Mouse (Mus musculus) gastrocnemius, adult 18-20 months (tissue): ENCODE measurements around the gene Dpp3. TPM values are rescaled to one million over a fixed set of nuclear protein-coding genes. Genes with fewer than 3 reads are reported as not detected.
"Not testable (repeated sequence)": the region's sequence is repeated elsewhere in the genome, so short reads cannot be mapped to it uniquely, and the experiment has no call there.

Experiments
- DNase-seq: peaks from one replicate; pipeline ENCODE4 v3.0.0; 2021; ENCODE audit warnings: low spot score
- long read RNA-seq, 2 experiments: library from polyadenylated mRNA; stranded (forward); transcript quantifications; one replicate each; pipeline ENCODE4 v2.0.0; 2021
- total RNA-seq, 2 experiments: library from RNA; stranded (reverse); gene quantifications; 2 replicates each; pipeline ENCODE4 v1.2.3; 2021

Dpp3 gene
- total RNA-seq: 10 to 100 TPM; 13.2 to 14.2 TPM
- long read RNA-seq, experiment 1, transcript Dpp3-201 (18 exons, 2,683 nt): major isoform, 11 of 19 reads
- long read RNA-seq, experiment 1, partial matches to known transcripts: 3 of 19 reads
- long read RNA-seq, experiment 1, other reads (novel, unspliced or antisense): 5 of 19 reads
- long read RNA-seq, experiment 2, transcript Dpp3-201 (18 exons, 2,683 nt): major isoform, 15 of 28 reads
- long read RNA-seq, experiment 2, partial matches to known transcripts: 7 of 28 reads
- long read RNA-seq, experiment 2, other reads (novel, unspliced or antisense): 6 of 28 reads

DNA sequence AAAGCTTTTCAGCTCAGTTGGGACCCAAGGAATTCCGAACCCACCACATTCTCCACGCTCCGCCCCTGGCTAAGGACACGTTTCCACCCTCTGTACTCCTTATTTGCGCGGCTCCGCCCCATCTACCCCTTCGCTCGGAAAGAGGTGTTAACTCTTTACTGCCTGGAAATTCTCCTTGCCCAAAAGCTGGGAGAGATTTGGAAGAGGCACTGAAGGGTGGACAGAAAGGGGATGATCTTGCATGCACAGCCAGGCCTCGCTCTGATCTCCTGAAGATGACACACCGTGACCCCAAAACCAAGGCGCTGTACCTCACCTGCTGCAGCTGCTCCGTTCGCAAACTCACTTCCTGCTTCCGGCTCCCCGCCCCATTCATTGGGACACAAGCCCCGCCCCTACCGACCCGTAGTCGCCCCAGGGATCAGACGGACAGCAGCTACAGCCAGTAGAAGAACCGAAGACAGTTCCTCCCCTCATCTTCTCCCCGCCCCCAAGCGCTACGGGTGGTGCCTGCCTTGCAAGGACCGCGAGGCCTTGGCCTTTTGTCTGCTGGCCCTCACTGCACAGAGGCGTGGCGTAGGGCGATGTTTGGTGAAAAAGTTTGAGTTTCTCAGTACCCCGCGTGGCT lies at the start of gene Dpp3:
TSS of gene Dpp3 (minus strand) at position 384 of the 628 bp plus-strand sequence.
- peak; percentile 99 for DNase-seq

DNA sequence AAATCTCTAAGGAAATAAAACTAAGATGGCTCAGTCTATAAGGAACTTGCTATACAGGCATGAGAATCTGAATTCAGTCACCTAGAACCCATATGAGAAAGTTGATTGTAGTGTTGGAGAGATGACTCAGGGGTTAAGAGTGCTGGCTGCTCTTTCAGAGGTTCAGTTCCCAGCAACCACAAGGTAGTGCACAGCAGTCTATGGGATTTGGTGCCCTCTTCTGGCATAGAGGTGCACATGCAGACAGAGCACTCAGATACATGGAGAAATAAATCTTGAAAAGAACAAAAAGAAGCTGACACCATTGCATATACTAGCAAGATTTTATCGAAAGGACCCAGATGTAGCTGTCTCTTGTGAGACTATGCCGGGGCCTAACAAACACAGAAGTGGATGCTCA lies 40.1 kb upstream of the Dpp3 start:
- no peak for DNase-seq

DNA sequence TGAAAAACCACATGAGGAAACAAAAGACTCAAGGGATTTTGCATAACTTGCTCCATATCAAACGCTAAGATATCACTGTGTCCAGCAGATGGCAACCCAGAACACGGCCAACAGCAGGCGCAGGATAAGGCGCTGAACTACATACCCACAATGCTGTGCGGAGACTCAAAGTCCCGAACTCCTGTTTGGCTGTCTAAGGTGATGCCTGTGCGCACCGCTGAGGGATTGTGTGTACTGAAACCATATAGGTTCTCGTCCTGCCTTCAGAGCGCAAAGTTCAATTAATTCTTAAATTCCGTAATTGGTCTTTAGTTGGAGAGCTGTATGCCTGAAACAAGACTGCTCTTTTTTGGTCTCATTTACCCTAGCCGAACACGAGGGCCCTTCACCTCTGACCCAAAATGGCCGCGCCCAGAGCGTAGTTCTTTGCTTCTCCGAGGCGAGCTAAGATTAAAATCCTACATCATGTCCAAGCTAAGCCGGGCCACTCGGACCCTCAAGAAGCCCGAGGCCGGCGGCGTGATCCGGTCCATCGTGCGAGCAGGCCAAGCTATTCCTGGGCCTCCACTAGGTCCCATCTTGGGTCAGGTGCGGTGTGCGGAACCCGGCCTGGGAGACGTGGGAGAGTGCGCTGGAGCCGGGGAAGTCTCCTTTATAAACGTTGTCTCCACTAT lies 34.0 kb upstream of the Dpp3 start, which contains the start of gene Mrpl11:
TSS of gene Mrpl11 (plus strand) at position 220 of the 674 bp plus-strand sequence.
- peak; percentile 92 for DNase-seq

DNA sequence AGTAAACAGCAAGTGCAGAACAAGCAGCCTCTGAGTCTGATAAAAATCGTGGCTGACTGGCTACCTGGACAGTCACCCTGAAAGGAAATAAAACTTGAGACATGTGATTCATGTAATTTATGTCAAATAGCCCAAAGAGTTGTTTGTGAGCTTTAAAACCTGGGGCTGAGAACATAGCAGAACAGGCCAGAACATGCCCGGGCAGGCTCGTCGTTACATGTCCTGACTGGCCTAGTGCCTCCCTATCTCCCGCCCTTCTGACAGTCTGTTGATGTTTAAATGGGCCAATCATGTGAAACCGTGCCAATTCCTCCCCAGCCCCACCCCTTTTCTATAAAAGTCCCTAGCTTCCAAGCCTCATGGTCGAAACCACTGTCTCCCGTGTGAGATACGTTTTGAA lies 20.6 kb upstream of the Dpp3 start:
- not testable (repeated sequence) for DNase-seq

DNA sequence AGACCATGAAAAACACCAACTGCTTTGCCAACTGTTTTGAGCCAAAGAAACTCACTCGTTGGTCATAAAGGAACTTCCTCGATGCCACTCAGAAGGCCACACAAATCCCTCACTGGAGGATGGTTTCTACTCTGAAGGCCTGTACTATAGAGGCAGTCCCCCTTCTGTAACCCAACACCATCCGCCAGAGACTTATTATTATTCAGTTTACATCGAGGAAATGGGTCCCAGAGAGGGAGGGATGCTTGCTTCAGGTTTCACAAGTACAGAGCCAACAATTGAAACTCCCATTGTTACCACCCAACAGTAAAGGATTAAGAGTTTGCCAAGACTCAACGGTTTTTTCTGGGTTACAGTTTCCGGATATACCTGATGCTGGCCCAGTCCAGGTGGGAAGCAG lies 17.5 kb upstream of the Dpp3 start:
- no peak for DNase-seq

DNA sequence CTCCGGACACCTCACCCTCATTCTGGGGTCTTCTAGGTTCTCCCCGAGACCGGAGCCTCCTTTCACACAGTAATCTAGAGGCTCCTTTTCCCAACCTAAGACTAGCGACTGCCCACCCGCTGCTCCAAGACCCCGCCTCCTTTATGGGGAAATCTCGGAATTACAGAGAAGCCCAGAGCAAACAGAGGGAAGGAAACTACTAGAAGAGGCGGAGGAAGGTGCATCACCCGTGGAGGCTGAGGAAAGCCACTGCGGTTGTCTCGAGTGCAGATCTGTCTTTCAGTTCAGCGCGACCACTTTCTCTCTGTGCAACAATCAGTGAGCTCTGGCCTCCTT lies 15.1 kb upstream of the Dpp3 start:
- no peak for DNase-seq

DNA sequence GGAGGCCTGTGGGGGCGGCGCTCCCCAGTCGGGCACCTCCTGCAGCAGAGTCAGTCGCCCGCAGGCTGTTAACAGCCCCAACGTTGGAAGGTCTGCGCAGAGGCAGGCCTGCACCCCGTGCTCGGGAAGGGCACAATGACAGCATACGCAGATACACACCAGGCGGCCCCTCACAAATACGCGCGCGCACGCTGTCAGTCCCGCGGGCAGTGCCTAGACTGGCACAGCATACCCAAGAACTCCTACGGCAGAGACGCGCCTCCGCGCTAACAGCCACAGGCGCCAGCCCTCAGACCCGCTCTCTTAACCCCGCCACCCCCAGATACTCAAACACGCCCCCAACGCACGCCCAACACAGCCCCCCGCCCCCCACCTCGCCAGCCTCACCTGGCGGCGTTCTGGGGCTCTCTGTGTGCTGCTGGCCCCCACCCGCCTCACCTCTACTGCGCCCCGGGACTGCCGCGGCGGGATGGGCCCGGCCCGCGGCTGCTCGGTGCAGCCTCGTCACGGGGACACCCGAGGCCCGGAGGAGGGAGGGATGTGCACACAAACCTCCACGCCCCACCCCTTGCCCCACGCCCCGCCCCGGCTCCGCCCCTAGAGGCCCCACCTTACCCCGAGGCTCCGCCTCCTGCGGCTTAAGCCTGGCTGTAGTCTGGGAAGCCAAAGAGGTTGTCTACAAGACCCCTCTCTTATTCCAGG lies 14.6 kb upstream of the Dpp3 start, which contains the start of gene Peli3:
TSS of gene Peli3 (minus strand) at position 577 of the 702 bp plus-strand sequence.
- peak; percentile 81 for DNase-seq

DNA sequence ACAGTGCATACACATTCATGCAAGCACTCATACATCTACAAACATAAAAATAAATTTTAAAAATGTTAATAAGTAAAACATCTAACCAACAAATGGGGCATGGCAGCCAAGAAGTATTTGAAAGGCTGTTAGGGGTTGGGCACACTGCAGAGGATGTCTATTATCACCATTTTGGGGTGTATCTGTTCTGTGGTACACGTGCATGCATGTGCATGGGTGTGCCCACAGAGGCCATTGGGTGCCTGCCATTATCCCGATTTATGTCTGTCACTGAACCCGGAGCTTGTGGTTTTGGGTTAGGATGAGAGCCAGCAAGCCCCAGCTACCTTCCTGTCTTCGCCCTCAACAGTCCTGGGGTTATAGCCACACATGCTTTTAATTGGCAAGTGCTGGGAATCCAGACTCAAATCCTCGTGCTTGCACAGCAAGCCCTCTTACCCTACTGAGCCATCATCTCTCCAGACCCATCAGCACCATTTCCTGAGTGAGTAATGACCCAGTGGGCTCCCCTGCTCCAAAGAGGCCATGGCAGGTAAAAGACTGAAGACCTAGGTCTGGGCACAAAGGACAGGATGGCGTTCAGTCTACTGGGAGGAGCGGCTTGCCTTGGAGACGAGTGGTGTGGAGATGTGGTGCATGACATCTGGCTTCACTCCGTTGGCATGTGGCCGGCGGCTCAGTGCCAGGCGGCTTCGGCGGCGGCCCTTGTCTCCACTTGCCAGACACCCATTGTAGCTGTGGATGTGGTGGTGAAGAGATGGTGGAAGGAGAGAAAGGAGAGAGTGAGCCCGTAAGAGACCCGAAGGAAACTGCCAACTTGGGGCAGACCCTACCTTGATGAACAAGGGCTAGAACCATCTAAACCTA lies 9.6 kb upstream of the Dpp3 start:
- DNase-seq: no peak

DNA sequence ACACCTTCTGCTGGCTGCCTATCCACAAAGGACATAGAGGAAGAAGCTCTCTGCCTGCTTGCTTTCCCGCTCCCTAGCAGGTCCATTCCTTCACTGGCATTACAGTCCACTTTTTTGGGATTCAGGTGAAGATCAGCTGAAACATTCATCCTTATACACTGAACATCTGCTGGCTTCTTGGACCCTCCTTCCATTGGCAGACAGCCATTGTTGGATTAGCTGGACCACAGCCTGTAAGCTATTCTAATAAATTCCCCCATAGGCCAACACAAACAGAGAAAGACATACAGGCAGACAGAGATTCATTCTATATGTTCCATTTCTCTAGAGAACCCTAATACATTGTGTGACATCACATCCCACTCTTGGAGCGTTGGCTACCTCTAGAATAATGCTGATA lies 8.8 kb upstream of the Dpp3 start:
- no peak for DNase-seq

DNA sequence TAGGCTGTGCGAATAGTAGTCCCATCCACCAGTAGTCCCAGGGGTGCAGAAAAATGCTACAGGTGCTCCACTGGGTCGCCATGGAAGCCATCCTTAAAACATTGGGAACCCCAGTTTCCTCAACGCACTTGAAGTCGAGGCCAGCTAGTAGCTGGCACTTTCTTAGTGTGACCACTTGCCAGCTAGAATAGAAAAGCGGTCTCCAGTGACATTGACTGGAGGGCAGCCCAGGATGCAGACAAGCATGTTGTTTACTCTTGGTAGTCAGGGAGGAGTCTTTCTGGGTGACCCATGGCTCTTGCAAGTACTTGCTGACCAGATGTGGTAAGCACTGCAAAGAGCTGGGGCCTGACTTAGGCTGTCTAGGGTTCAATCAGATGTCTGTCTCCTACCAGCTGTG lies 694 bp upstream of the Dpp3 start:
- peak; percentile 82 for DNase-seq

DNA sequence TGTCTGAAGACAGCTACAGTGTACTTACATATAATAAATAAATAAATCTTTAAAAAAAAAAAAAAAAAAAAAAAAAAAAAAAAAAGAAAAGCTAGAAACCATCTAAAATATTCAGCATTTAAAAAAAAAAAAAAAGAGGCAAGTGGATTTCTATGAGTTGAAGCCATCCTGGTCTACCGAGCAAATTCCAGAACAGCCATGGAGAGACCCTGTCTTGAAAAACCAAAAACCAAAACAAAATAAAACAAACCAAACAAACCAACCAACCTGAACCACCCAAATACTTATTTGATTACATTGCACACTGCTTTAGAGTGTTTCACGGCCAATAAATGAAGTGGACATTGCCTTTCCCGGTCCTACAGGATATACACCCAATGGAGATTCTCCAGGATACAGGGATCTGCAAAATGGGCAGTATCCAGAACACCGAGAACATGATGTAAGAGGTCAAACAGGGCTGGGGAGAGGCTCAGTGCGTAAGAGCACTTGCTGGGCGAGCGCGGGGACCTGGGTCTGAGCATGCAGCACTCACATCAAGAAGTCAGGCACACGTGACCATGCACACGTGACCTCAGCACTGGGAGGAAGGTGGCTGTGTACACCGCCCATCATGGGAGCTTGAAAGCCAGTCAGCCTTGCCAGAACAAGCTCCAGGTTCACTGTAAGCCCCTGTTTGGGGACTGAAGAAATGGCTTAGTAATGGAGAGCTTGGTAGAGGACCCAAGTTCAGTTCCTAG lies 2.8 kb downstream of the Dpp3 start:
- no peak for DNase-seq

DNA sequence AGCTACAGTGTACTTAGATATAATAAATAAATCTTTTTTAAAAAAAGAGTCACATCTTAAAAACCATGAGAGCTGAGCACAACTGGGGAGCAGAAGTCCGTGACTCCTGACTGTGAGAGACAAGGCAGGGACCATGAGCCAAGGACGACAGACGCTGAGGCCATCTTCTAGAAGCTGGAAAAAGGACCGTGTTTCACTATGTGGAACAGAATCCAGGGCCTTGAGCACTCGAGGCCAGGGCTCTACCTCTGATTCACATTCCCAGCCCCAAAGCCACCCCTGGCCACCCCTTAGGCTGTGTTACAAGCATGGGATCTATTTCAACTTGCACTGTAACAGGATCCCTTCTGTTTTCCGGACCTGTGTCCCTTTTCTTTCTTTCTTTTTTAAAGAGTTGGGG lies 8.4 kb downstream of the Dpp3 start:
- DNase-seq: no peak

DNA sequence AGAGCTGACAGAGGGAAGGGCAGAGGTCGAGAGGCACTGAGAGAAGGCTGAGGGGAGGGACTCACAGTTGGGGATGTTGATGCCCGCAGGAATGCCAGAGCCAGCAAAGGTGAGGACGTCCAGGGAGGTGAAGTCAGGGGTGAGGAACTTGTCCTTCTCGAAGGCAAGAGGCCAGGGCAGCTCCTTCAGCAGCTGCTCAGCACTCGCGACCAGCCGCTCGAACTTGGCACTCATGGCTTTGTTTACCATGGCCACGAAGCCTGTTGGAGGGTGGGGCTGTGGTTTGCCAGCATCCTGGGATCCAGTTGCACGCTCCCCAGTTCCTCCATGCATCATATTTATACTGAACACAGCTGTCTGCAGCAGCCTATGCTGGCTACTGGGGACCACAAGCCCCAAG lies 11.3 kb downstream of the Dpp3 start:
- DNase-seq: no peak

DNA sequence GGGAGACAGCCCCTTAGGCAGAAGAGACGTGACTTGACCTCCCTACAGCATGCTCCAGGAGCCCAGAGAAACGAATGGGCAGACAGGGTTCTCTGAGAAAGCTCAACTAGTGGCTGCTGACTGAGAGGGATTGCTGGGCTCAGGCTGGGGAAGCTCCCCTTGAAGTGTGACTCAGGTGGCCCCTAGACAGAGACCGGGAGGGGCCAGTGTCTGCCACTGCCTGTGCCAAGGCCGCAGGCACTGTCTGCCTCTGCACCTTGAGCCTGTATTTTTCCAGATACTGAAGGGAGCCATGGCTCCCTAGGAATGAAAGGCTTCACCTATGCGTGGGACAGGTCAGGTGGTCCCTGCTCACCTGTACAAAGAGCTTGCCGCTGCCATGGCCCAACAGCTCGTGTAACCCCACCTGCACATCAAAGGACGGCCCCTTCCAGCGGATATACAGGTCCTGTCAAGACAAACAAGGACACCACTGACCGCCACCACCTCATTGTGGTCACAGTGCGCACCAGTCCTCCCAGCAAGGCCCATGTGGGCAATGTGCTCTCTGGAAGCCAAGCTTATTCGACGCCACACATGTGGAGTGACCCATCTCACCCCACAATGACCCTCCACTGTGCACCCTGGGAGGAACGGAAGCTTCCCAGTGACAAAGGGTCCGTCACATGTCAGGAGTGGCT lies 12.0 kb downstream of the Dpp3 start:
- DNase-seq: no peak

DNA sequence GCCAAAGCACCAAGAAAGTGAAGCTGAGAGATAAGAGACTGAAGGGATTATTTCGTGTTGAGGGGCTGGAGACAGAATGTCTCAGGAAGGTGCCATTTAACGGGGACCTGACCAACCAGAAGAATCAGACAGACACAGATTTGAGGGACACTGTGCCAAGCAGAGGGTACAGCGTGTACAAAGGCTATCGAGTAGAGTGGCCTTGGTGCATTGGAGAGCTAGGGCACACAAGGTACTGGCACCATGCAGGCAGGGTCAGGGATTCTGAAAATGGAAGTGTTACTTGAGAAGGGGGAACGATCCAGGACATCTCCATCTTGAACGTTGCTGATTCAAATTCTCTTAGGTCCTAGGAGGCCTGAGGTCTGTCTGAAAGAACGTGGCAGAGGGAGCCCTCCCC lies 18.7 kb downstream of the Dpp3 start:
- DNase-seq: peak; percentile 44

DNA sequence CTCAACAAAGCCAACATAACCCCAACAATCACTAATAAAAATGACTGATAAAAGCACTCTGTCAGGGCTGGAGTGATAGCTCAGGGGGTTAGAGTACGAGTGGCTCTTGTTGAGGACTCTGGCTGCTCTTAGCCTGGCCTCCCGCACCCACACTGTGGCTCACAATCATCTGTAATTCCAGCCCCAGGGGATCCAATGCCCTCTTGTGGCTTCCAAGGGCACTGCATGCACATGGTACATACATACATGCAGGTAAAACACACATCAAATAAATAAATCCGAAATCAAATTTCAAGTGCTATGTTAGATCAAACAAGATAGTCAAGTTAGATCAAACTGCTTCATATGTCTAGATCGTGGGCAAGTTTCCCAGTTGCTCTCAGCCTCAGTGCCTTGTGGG lies 20.0 kb downstream of the Dpp3 start:
- DNase-seq: peak; percentile 28

DNA sequence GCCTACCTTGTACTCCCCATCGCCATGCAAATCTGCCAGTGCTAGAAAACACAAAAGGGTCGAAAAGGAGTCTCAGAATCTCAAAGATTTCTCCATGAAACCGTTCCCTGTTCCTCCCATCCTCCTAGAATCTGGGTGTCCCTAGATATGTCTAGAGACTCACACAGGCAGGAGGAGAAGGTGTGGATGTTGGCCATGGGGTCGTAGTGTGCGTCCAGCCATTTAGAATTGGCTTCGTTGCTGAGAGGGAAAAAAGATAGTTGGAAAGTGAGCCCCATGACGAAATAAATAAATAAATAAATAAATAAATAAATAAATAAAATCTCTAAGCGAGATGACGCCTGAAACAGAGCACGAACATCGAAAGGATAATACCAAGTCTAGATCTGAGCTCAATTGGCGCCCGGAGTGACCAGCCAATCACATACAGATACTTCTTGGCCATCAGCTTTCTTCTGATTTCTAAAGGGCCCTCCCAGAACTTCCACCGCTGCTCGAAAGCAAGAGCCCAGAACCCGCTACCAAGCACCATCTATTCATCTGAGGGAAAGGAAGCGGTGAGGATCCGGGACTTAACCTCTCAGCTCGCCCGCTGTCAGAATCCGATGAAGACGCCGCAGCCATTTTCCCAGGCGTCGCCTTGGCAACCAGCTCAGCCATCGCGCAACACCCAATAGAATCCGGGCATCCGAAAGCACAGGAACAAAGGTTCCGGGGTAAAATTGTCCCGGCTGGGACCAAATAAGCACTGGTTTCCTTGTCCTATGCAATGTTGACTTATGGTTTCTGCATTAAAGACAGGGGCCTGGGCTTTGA lies 21.9 kb downstream of the Dpp3 start, which contains the start of gene Bbs1:
TSS of gene Bbs1 (minus strand) at position 650 of the 816 bp plus-strand sequence.
- peak; percentile 79 for DNase-seq

DNA sequence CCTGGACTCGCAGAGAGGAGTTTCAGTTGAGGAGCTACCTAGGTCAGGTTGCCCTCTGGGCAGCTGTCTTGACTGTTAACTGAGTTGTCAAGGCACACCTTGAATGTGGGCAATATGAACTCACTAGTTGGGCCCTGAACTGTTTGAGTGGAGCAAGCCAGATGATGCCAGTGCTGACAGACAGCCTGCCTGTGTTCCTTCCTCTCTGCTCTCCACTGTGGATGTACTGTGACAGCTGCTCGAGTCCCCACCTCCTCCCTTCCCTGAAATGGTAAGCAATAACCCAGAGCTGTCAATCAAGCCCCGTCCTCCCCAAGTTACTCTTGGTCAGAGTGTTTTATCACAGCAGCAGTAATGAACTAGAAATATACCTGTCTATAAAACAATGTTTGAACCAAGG lies 28.2 kb downstream of the Dpp3 start:
- no peak for DNase-seq

DNA sequence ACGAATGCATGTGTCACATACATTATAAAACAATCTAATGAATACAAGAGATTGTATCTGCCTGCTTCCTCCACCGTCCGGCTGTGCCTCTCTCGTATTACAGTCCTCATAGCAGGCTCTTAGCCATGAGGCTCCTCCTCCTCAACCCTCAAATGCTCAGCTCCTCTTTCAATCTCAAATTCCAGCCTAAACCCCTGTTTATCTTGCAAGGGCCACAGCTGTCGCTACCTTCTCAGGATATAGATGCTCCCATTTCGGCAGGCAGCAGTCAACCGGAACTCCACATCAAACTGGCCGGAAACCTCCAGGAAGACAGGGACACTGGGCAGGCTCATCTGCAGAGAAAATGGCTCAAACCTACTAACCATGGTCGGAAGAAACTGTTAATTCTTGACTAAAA lies 29.1 kb downstream of the Dpp3 start:
- DNase-seq: no peak
